ENCODE assay signal across 27 mouse cellular contexts in genomic region chr2:6945638-6946415, GRCm38 (mm10).
A peak's percentile ranks its signal among the peaks of the same experiment; 100 is the strongest.
DNase-seq lines count a peak whose midpoint lies in the region; ATAC-seq and TF ChIP-seq lines count a peak whose summit lies in the region.
"Had no signal": no experiment of that assay in that cellular context is flagged by ENCODE, and none has a peak within 500 bp of the region (broad histone marks: within the 10 kb centered on the region; RNA-seq: fewer than 3 reads in every experiment).

No protein-coding gene starts in this region.

- no peaks in the 10 kb centered on the region for H3K9me3 ChIP-seq in forebrain, embryonic 16.5 days (ENCODE audit: control insufficient read depth, low read length)
- H3K9me3 ChIP-seq in forebrain, embryonic 12.5 days, result no peaks in the 10 kb centered on the region
- no peaks in the 10 kb centered on the region for H3K9me3 ChIP-seq in heart, embryonic 11.5 days (replicated peaks; ENCODE audit: control insufficient read depth, low read length)
- 0 out of 2 replicates have a peak, but pooled peaks cover 3% of the 10 kb centered on the region for H3K9me3 ChIP-seq in liver, embryonic 12.5 days (replicated peaks)
- H3K9me3 ChIP-seq: embryonic facial prominence, embryonic 10.5 days; G1E; neural tube, embryonic 15.5 days; stomach, embryonic 15.5 days had no signal

- no peak overlapping the region for H3K9ac ChIP-seq in forebrain, embryonic 16.5 days (replicated peaks; ENCODE audit: low read depth, low read length)
- no peak overlapping the region for H3K9ac ChIP-seq in forebrain, embryonic 12.5 days
- H3K9ac ChIP-seq in heart, embryonic 11.5 days (ENCODE audit: low read depth, low read length), result no peak overlapping the region
- H3K9ac ChIP-seq in liver, adult 2 months (ENCODE audit: low read depth, low read length), result no peak overlapping the region
- no peak overlapping the region for H3K9ac ChIP-seq in liver, embryonic 12.5 days
- H3K9ac ChIP-seq: hindbrain, embryonic 14.5 days; midbrain, embryonic 12.5 days; neural tube, embryonic 15.5 days; stomach, embryonic 15.5 days had no signal

- 55% methylated on average over 9 of the region's 9 CpGs for WGBS in forebrain, embryonic 16.5 days
- 84% methylated on average over 9 of the region's 9 CpGs for WGBS in forebrain, embryonic 12.5 days
- WGBS in heart, embryonic 11.5 days (ENCODE audit: insufficient replicate concordance), result 74% methylated on average over 9 of the region's 9 CpGs
- 80% methylated on average over 9 of the region's 9 CpGs for WGBS in liver, adult 2 months
- WGBS in liver, embryonic 12.5 days (ENCODE audit: insufficient replicate concordance), result 69% methylated on average over 9 of the region's 9 CpGs

- no peak for TF ChIP-seq POLR2A in liver, adult 2 months (IDR thresholded peaks at IDR 0.05; ENCODE audit: extremely low read depth, insufficient read depth, low read length)

- peak; percentile 28 for DNase-seq in heart, adult 8-10 months (ENCODE audit: low spot score)
- peak; percentile 1 for DNase-seq in liver, adult 2 months (ENCODE audit: extremely low read depth, low read depth, low spot score)
- peak; percentile 73 for DNase-seq in skeletal muscle tissue, adult 2 months (ENCODE audit: low read depth, low spot score)
- DNase-seq: adrenal gland, adult 2 months; B cell, adult 2 months; cerebellum, adult 11 months; cerebellum, adult 9-11 months; kidney, postnatal 14 days; lung, adult 18-20 months; lung, postnatal 14 days; right cerebral cortex, adult 18-20 months; right cerebral cortex, postnatal 4 days; thymus, postnatal 25 days had no signal

- H3K4me3 ChIP-seq in forebrain, embryonic 16.5 days (replicated peaks; ENCODE audit: low read length), result no peak overlapping the region
- H3K4me3 ChIP-seq in forebrain, embryonic 12.5 days (replicated peaks), result no peak overlapping the region
- no peak overlapping the region for H3K4me3 ChIP-seq in heart, embryonic 11.5 days (ENCODE audit: low read depth, low read length)
- H3K4me3 ChIP-seq in liver, adult 2 months (ENCODE audit: insufficient read depth, low read depth, low read length), result no peak overlapping the region
- no peak overlapping the region for H3K4me3 ChIP-seq in liver, embryonic 12.5 days
- H3K4me3 ChIP-seq: embryonic facial prominence, embryonic 10.5 days; midbrain, embryonic 12.5 days; neural tube, embryonic 15.5 days; stomach, embryonic 15.5 days had no signal

- no peaks in the 10 kb centered on the region for H3K79me2 ChIP-seq in liver, adult 2 months (ENCODE audit: control insufficient read depth, insufficient read depth, low read length)

- no peak overlapping the region for H3K4me2 ChIP-seq in forebrain, embryonic 16.5 days (ENCODE audit: low read length)
- H3K4me2 ChIP-seq in forebrain, embryonic 12.5 days, result no peak overlapping the region
- H3K4me2 ChIP-seq in heart, embryonic 11.5 days, result no peak overlapping the region
- H3K4me2 ChIP-seq in liver, embryonic 12.5 days, result no peak overlapping the region
- H3K4me2 ChIP-seq: hindbrain, embryonic 14.5 days; liver, embryonic 11.5 days; midbrain, embryonic 12.5 days; neural tube, embryonic 15.5 days; stomach, embryonic 15.5 days had no signal

- no peaks in the 10 kb centered on the region for H3K36me3 ChIP-seq in forebrain, embryonic 16.5 days (ENCODE audit: control insufficient read depth, insufficient read depth)
- no peaks in the 10 kb centered on the region for H3K36me3 ChIP-seq in forebrain, embryonic 12.5 days (replicated peaks)
- no peaks in the 10 kb centered on the region for H3K36me3 ChIP-seq in heart, embryonic 11.5 days (ENCODE audit: control insufficient read depth, insufficient read depth, low read length)
- no peaks in the 10 kb centered on the region for H3K36me3 ChIP-seq in liver, adult 2 months (ENCODE audit: control insufficient read depth, insufficient read depth, low read length)
- H3K36me3 ChIP-seq in liver, embryonic 12.5 days, result no peaks in the 10 kb centered on the region
- H3K36me3 ChIP-seq: embryonic facial prominence, embryonic 10.5 days; G1E; midbrain, embryonic 12.5 days; neural tube, embryonic 15.5 days; stomach, embryonic 15.5 days had no signal

- no peak for TF ChIP-seq CTCF in liver, adult 2 months (IDR thresholded peaks at IDR 0.05; ENCODE audit: low read depth, low read length)

- peak overlapping the region; percentile 53 for H3K27ac ChIP-seq in forebrain, embryonic 16.5 days (ENCODE audit: low read length)
- H3K27ac ChIP-seq in forebrain, embryonic 12.5 days, result no peak overlapping the region
- H3K27ac ChIP-seq in heart, embryonic 11.5 days (ENCODE audit: low read depth, low read length), result no peak overlapping the region
- H3K27ac ChIP-seq in liver, adult 2 months (replicated peaks; ENCODE audit: insufficient read depth, low read depth, low read length), result no peak overlapping the region
- no peak overlapping the region for H3K27ac ChIP-seq in liver, embryonic 12.5 days
- H3K27ac ChIP-seq: embryonic facial prominence, embryonic 10.5 days; hindbrain, embryonic 14.5 days; midbrain, embryonic 12.5 days; neural tube, embryonic 15.5 days; stomach, embryonic 15.5 days had no signal

- H3K27me3 ChIP-seq in forebrain, embryonic 16.5 days (replicated peaks; ENCODE audit: control insufficient read depth, insufficient read depth, low read length), result no peaks in the 10 kb centered on the region
- no peaks in the 10 kb centered on the region for H3K27me3 ChIP-seq in forebrain, embryonic 12.5 days
- no peaks in the 10 kb centered on the region for H3K27me3 ChIP-seq in heart, embryonic 11.5 days (ENCODE audit: control insufficient read depth, insufficient read depth, low read length)
- H3K27me3 ChIP-seq in liver, adult 2 months (ENCODE audit: control insufficient read depth, insufficient read depth, low read length), result no peaks in the 10 kb centered on the region
- no peaks in the 10 kb centered on the region for H3K27me3 ChIP-seq in liver, embryonic 12.5 days (replicated peaks)
- H3K27me3 ChIP-seq: CH12.LX; neural tube, embryonic 15.5 days; Patski; stomach, embryonic 15.5 days had no signal

- H3K4me1 ChIP-seq in forebrain, embryonic 16.5 days (replicated peaks; ENCODE audit: control insufficient read depth, insufficient read depth, low read length), result peaks cover 19% of the 10 kb centered on the region
- H3K4me1 ChIP-seq in forebrain, embryonic 12.5 days, result peaks cover 12% of the 10 kb centered on the region
- no peaks in the 10 kb centered on the region for H3K4me1 ChIP-seq in heart, embryonic 11.5 days (ENCODE audit: control insufficient read depth, insufficient read depth, low read length)
- no peaks in the 10 kb centered on the region for H3K4me1 ChIP-seq in liver, adult 2 months (ENCODE audit: control insufficient read depth, insufficient read depth, low read length)
- no peaks in the 10 kb centered on the region for H3K4me1 ChIP-seq in liver, embryonic 12.5 days
- H3K4me1 ChIP-seq: stomach, embryonic 15.5 days had no signal

- peak; percentile 41 for ATAC-seq in forebrain, embryonic 16.5 days
- ATAC-seq in forebrain, embryonic 12.5 days (ENCODE audit: low FRiP score), result no peak
- ATAC-seq in heart, embryonic 11.5 days (replicated peaks; ENCODE audit: insufficient number of reproducible peaks, low FRiP score, low TSS enrichment), result no peak
- ATAC-seq in liver, embryonic 12.5 days, result no peak
- ATAC-seq: inflammation-experienced regulatory T-cells, adult 6 months; Patski had no signal

Comparison
In these comparisons a context has a peak if more than half of its experiments do, and no peak if none do; other contexts are left out.
1. DNase-seq: peak in every context shown above with its lines; median percentile 73 in skeletal muscle tissue, adult 2 months; 28 in heart, adult 8-10 months; 1 in liver, adult 2 months.